Mouse (Mus musculus): ENCODE data around the gene Nmt1.

Nmt1 gene

GRCm38 (mm10) chr11:103105180-103105725 lies 77.3 kb downstream of the Nmt1 start:
- DNase-seq (ENCODE audit: low read depth in 2 of 2, low spot score in 2 of 2), result no peak

- no peak for DNase-seq (ENCODE audit: low read depth in 2 of 2, low spot score in 2 of 2)
These were observed 77.8 kb downstream of the Nmt1 start for GRCm38 (mm10) chr11:103105810-103106209.

- DNase-seq (ENCODE audit: low read depth in 2 of 2, low spot score in 2 of 2), result no peak
These were observed 78.4 kb downstream of the Nmt1 start for GRCm38 (mm10) chr11:103106386-103106785.

- no peak for DNase-seq (ENCODE audit: low read depth in 2 of 2, low spot score in 2 of 2)
These were observed 83.3 kb downstream of the Nmt1 start for GRCm38 (mm10) chr11:103111301-103111700.

GRCm38 (mm10) chr11:103111881-103112551 lies 84.0 kb downstream of the Nmt1 start:
- DNase-seq (ENCODE audit: low read depth in 2 of 2, low spot score in 2 of 2), result no peak

- no peak for DNase-seq (ENCODE audit: low read depth in 2 of 2, low spot score in 2 of 2)
These were observed 84.5 kb downstream of the Nmt1 start for GRCm38 (mm10) chr11:103112552-103112912.

- no peak for DNase-seq (ENCODE audit: low read depth in 2 of 2, low spot score in 2 of 2)
These were observed 85.0 kb downstream of the Nmt1 start for GRCm38 (mm10) chr11:103113005-103113404.

GRCm38 (mm10) chr11:103113771-103114170 lies 85.8 kb downstream of the Nmt1 start:
- DNase-seq (ENCODE audit: low read depth in 2 of 2, low spot score in 2 of 2), result no peak

GRCm38 (mm10) chr11:103114270-103114943 lies 86.4 kb downstream of the Nmt1 start:
- DNase-seq (ENCODE audit: low read depth in 2 of 2, low spot score in 2 of 2), result no peak

GRCm38 (mm10) chr11:103115163-103116007 lies 87.4 kb downstream of the Nmt1 start:
- peak; percentile 73 to 76 for DNase-seq (ENCODE audit: low read depth in 2 of 2, low spot score in 2 of 2)

- peak; percentile 100 for DNase-seq (ENCODE audit: low read depth in 2 of 2, low spot score in 2 of 2)
These were observed 88.2 kb downstream of the Nmt1 start, which contains the start of gene Hexim1 for GRCm38 (mm10) chr11:103116008-103116818. Gene Hexim1 (plus strand): TSS chr11:103116231.

GRCm38 (mm10) chr11:103116959-103117590 lies 89.1 kb downstream of the Nmt1 start:
- DNase-seq (ENCODE audit: low read depth in 2 of 2, low spot score in 2 of 2), result peak; percentile 55 to 56

GRCm38 (mm10) chr11:103117591-103118009 lies 89.6 kb downstream of the Nmt1 start:
- DNase-seq (ENCODE audit: low read depth in 2 of 2, low spot score in 2 of 2), result peak in 1 of 2 experiments; percentile 23

Data from CD8-positive naive resting alpha-beta T cell, adult 2 months (primary cell).